Comparison of ENCODE assay signal across 16 mouse cellular contexts in genomic region chr3:41574208-41574607, GRCm38 (mm10). TPM values are rescaled to one million over a fixed set of nuclear protein-coding genes. Genes with fewer than 3 reads are reported as not detected.
DNase-seq lines count a peak whose midpoint lies in the region; ATAC-seq and TF ChIP-seq lines count a peak whose summit lies in the region.
"Had no signal": no experiment of that assay in that cellular context is flagged by ENCODE, and none has a peak within 500 bp of the region (broad histone marks: within the 10 kb centered on the region; RNA-seq: fewer than 3 reads in every experiment).

No protein-coding gene starts in this region.

- TF ChIP-seq POLR2A in myocyte (IDR thresholded peaks at IDR 0.05; ENCODE audit: insufficient read length, low read depth): no peak

- no peaks in the 10 kb centered on the region for H3K27me3 ChIP-seq in intestine, embryonic 15.5 days (replicated peaks)
- no peaks in the 10 kb centered on the region for H3K27me3 ChIP-seq in intestine, postnatal 0 days (replicated peaks; ENCODE audit: control insufficient read depth, insufficient read depth, low read length)
- H3K27me3 ChIP-seq in midbrain, embryonic 11.5 days (ENCODE audit: control insufficient read depth, insufficient read depth, low read length): no peaks in the 10 kb centered on the region
- H3K27me3 ChIP-seq in midbrain, embryonic 14.5 days (ENCODE audit: control insufficient read depth, insufficient read depth, low read length): no peaks in the 10 kb centered on the region
- no peaks in the 10 kb centered on the region for H3K27me3 ChIP-seq in myocyte (ENCODE audit: control insufficient read depth, insufficient read depth, insufficient read length)
- H3K27me3 ChIP-seq: embryonic facial prominence, embryonic 15.5 days; hindbrain, embryonic 15.5 days; neural tube, embryonic 13.5 days; Patski had no signal

- no peak overlapping the region for H3ac ChIP-seq in myocyte (ENCODE audit: control insufficient read depth, insufficient read length)

- no peak for DNase-seq in gastrocnemius, adult 2 months
- no peak for DNase-seq in gastrocnemius, adult 18-20 months (ENCODE audit: low spot score)
- DNase-seq in midbrain, embryonic 11.5 days (ENCODE audit: low spot score, missing footprints): peak; percentile 66
- no peak for DNase-seq in midbrain, embryonic 14.5 days
- no peak for DNase-seq in lung, postnatal 25 days (ENCODE audit: low spot score)
- DNase-seq: cerebellum, adult 8-10 months; lung, adult 2 months; thymus, adult 18-20 months had no signal

- H3K27ac ChIP-seq in gastrocnemius, adult 2 months: peak overlapping the region; percentile 86
- H3K27ac ChIP-seq in intestine, embryonic 15.5 days: no peak overlapping the region
- no peak overlapping the region for H3K27ac ChIP-seq in intestine, postnatal 0 days (ENCODE audit: low read depth, low read length)
- no peak overlapping the region for H3K27ac ChIP-seq in midbrain, embryonic 11.5 days (ENCODE audit: low read depth, low read length)
- H3K27ac ChIP-seq in midbrain, embryonic 14.5 days (replicated peaks; ENCODE audit: low read depth, low read length): no peak overlapping the region
- H3K27ac ChIP-seq: embryonic facial prominence, embryonic 15.5 days; hindbrain, embryonic 15.5 days; macrophage had no signal

- H3K9ac ChIP-seq in intestine, embryonic 15.5 days: no peak overlapping the region
- no peak overlapping the region for H3K9ac ChIP-seq in intestine, postnatal 0 days (ENCODE audit: low read depth, low read length)
- H3K9ac ChIP-seq in midbrain, embryonic 11.5 days (ENCODE audit: low read length): no peak overlapping the region
- no peak overlapping the region for H3K9ac ChIP-seq in midbrain, embryonic 14.5 days (replicated peaks; ENCODE audit: low read length)
- H3K9ac ChIP-seq: embryonic facial prominence, embryonic 15.5 days; hindbrain, embryonic 15.5 days had no signal

- peaks cover 100% of the 10 kb centered on the region for H3K79me2 ChIP-seq in myocyte (ENCODE audit: control insufficient read depth, insufficient read depth)

- TF ChIP-seq CTCF in gastrocnemius, adult 2 months (IDR thresholded peaks at IDR 0.05): no peak
- no peak for TF ChIP-seq CTCF in intestine, postnatal 0 days (IDR thresholded peaks at IDR 0.05; ENCODE audit: low read depth)

- peak; percentile 29; the same call in 1 of the 2 replicates for ATAC-seq in intestine, embryonic 15.5 days
- ATAC-seq in intestine, postnatal 0 days: no peak
- no peak for ATAC-seq in midbrain, embryonic 11.5 days (ENCODE audit: low FRiP score)
- no peak for ATAC-seq in midbrain, embryonic 14.5 days (ENCODE audit: low FRiP score, low TSS enrichment)
- ATAC-seq: Patski had no signal

- H3K36me3 ChIP-seq in intestine, embryonic 15.5 days: no peaks in the 10 kb centered on the region
- H3K36me3 ChIP-seq in intestine, postnatal 0 days (ENCODE audit: control insufficient read depth, insufficient read depth): no peaks in the 10 kb centered on the region
- H3K36me3 ChIP-seq in midbrain, embryonic 11.5 days (ENCODE audit: control insufficient read depth, insufficient read depth, low read length): no peaks in the 10 kb centered on the region
- no peaks in the 10 kb centered on the region for H3K36me3 ChIP-seq in midbrain, embryonic 14.5 days (ENCODE audit: control insufficient read depth, insufficient read depth, low read length)
- H3K36me3 ChIP-seq in myocyte (ENCODE audit: control insufficient read depth, insufficient read depth): no peaks in the 10 kb centered on the region
- H3K36me3 ChIP-seq: embryonic facial prominence, embryonic 15.5 days; hindbrain, embryonic 15.5 days; neural tube, embryonic 13.5 days had no signal

- H3K4me1 ChIP-seq in intestine, embryonic 15.5 days (replicated peaks): peaks cover 45% of the 10 kb centered on the region
- H3K4me1 ChIP-seq in intestine, postnatal 0 days (replicated peaks; ENCODE audit: control insufficient read depth, insufficient read depth, low read length): peaks cover 23% of the 10 kb centered on the region
- H3K4me1 ChIP-seq in midbrain, embryonic 11.5 days (ENCODE audit: control insufficient read depth, insufficient read depth, low read length): peaks cover 8% of the 10 kb centered on the region; the same call in 1 of the 2 replicates
- no peaks in the 10 kb centered on the region for H3K4me1 ChIP-seq in midbrain, embryonic 14.5 days (ENCODE audit: control insufficient read depth, insufficient read depth, low read length)
- H3K4me1 ChIP-seq: embryonic facial prominence, embryonic 15.5 days had no signal

- no peaks in the 10 kb centered on the region for H3K9me3 ChIP-seq in intestine, embryonic 15.5 days
- no peaks in the 10 kb centered on the region for H3K9me3 ChIP-seq in intestine, postnatal 0 days (ENCODE audit: control insufficient read depth)
- H3K9me3 ChIP-seq in midbrain, embryonic 11.5 days (ENCODE audit: control insufficient read depth, low read length): no peaks in the 10 kb centered on the region
- H3K9me3 ChIP-seq in midbrain, embryonic 14.5 days (ENCODE audit: control insufficient read depth, low read length): no peaks in the 10 kb centered on the region
- H3K9me3 ChIP-seq: embryonic facial prominence, embryonic 15.5 days; hindbrain, embryonic 15.5 days; neural tube, embryonic 13.5 days had no signal

- H3K4me2 ChIP-seq in intestine, embryonic 15.5 days (replicated peaks): no peak overlapping the region
- no peak overlapping the region for H3K4me2 ChIP-seq in intestine, postnatal 0 days (replicated peaks; ENCODE audit: low read depth)
- no peak overlapping the region for H3K4me2 ChIP-seq in midbrain, embryonic 11.5 days
- H3K4me2 ChIP-seq in midbrain, embryonic 14.5 days (ENCODE audit: low read length): no peak overlapping the region
- H3K4me2 ChIP-seq in myocyte (ENCODE audit: low read depth): peak overlapping the region; percentile 59
- H3K4me2 ChIP-seq: embryonic facial prominence, embryonic 15.5 days; hindbrain, embryonic 15.5 days; neural tube, embryonic 13.5 days had no signal

- intact Hi-C loops in gastrocnemius, adult 2 months (cut with DNase I): no loop called here

- peak overlapping the region; percentile 52 for H3K4me3 ChIP-seq in gastrocnemius, adult 2 months
- H3K4me3 ChIP-seq in intestine, embryonic 15.5 days (replicated peaks): no peak overlapping the region
- no peak overlapping the region for H3K4me3 ChIP-seq in intestine, postnatal 0 days (ENCODE audit: low read depth, low read length)
- H3K4me3 ChIP-seq in midbrain, embryonic 11.5 days (ENCODE audit: low read depth, low read length): no peak overlapping the region
- no peak overlapping the region for H3K4me3 ChIP-seq in midbrain, embryonic 14.5 days (replicated peaks; ENCODE audit: low read depth, low read length)
- no peak overlapping the region for H3K4me3 ChIP-seq in myocyte
- H3K4me3 ChIP-seq: embryonic facial prominence, embryonic 15.5 days; hindbrain, embryonic 15.5 days; neural tube, embryonic 13.5 days had no signal

- WGBS in intestine, embryonic 15.5 days: 61% methylated on average over 8 of the region's 8 CpGs
- WGBS in intestine, postnatal 0 days: 57% methylated on average over 8 of the region's 8 CpGs
- 88% methylated on average over 8 of the region's 8 CpGs for WGBS in midbrain, embryonic 11.5 days
- 83% methylated on average over 8 of the region's 8 CpGs for WGBS in midbrain, embryonic 14.5 days

TF ChIP-seq in myocyte, 11 proteins besides CTCF, POLR2A, EP300 and RAD21:
- TF ChIP-seq MAX (IDR thresholded peaks at IDR 0.05; ENCODE audit: low read depth) (no peak), SRF (IDR thresholded peaks at IDR 0.05; ENCODE audit: control insufficient read depth, insufficient read length, low read depth) (no peak), MYOG (IDR thresholded peaks at IDR 0.05; ENCODE audit: control insufficient read depth in 1 of 3, insufficient read depth in 1 of 3, insufficient read length in 2 of 3, low read depth in 2 of 3) (no peak), E2F4 (IDR thresholded peaks at IDR 0.05; ENCODE audit: insufficient read depth) (no peak), CEBPB (IDR thresholded peaks at IDR 0.05; ENCODE audit: insufficient read depth, poor library complexity, severe bottlenecking) (0 out of 2 replicates have a peak, but pooled peaks have one; percentile 18), TCF3 (IDR thresholded peaks at IDR 0.05; ENCODE audit: insufficient read length, low read depth) (no peak)

RNA-seq across cellular contexts. Expression of gene Jade1, which starts 18.7 kb away (rescaled TPM):
- total RNA-seq in gastrocnemius, adult 2 months (2021): 10 to 100 TPM; 17.5 to 24.2 TPM
- 10 to 100 TPM; 17.7 to 19.4 TPM for total RNA-seq in gastrocnemius, adult 18-20 months (2021)
- polyA plus RNA-seq in intestine, embryonic 15.5 days (2015; fragmentation: Nextera tagmentation; extraction: Ambion mirVana): 21.8 and 24.1 TPM in 2 replicates
- 15.3 and 18.4 TPM in 2 replicates for polyA plus RNA-seq in intestine, postnatal 0 days (2015; fragmentation: Nextera tagmentation; extraction: Ambion mirVana)
- 17.1 and 20.2 TPM in 2 replicates for polyA plus RNA-seq in midbrain, embryonic 11.5 days (2014; fragmentation: Nextera tagmentation; extraction: Ambion mirVana)
- polyA plus RNA-seq in midbrain, embryonic 14.5 days (2014; fragmentation: Nextera tagmentation; extraction: Ambion mirVana): 9.4 and 13.1 TPM in 2 replicates
- 8.8 TPM for polyA plus RNA-seq in myocyte (2012; fragmentation: generic; extraction: Trizol)
